Mouse (Mus musculus) natural killer cell, adult 2 months (primary cell): Measurements from ENCODE around the gene Hist1h2bp.
"Not testable (repeated sequence)": the region's sequence is repeated elsewhere in the genome, so short reads cannot be mapped to it uniquely, and the experiment has no call there.

Source experiments
- DNase-seq, 2 experiments: peaks; one replicate each; pipeline ENCODE4 v3.0.0; 2022; ENCODE audit warnings: low spot score in 2 of 2

Hist1h2bp gene

DNA sequence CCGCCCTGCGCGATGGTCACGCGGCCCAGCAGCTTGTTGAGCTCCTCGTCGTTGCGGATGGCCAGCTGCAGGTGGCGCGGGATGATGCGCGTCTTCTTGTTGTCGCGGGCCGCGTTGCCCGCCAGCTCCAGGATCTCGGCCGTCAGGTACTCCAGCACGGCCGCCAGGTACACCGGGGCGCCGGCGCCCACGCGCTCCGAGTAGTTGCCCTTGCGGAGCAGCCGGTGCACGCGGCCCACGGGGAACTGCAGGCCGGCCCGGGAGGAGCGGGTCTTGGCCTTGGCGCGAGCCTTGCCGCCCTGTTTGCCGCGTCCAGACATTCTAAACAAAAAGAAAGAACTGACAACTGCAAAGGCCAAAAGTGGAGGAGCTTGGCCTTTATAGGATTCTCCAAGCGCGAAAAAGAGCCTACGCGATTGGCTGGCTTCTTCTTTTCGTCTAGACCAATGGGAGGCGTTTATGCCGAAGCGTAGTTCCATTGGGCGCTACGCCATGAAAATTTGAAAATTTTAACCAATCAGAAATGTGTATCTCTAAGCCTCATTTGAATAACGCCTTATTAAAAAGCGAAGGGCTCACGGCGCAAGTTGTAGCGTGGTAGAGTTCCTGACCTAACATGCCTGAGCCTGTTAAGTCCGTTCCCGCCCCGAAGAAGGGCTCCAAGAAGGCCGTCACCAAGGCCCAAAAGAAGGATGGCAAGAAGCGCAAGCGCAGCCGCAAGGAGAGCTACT lies at the start of gene Hist1h2bp, which contains the start of gene Hist1h2an:
Gene Hist1h2bp (plus strand): TSS at position 563 of the 731 bp plus-strand sequence.
Gene Hist1h2an (minus strand): TSS at position 320 of the 731 bp plus-strand sequence.
- DNase-seq = peak; percentile 86 to 89

- no peak for DNase-seq
Observed at GRCm38 (mm10) chr13:21745006-21745405, 42.3 kb upstream of the Hist1h2bp start.

DNA sequence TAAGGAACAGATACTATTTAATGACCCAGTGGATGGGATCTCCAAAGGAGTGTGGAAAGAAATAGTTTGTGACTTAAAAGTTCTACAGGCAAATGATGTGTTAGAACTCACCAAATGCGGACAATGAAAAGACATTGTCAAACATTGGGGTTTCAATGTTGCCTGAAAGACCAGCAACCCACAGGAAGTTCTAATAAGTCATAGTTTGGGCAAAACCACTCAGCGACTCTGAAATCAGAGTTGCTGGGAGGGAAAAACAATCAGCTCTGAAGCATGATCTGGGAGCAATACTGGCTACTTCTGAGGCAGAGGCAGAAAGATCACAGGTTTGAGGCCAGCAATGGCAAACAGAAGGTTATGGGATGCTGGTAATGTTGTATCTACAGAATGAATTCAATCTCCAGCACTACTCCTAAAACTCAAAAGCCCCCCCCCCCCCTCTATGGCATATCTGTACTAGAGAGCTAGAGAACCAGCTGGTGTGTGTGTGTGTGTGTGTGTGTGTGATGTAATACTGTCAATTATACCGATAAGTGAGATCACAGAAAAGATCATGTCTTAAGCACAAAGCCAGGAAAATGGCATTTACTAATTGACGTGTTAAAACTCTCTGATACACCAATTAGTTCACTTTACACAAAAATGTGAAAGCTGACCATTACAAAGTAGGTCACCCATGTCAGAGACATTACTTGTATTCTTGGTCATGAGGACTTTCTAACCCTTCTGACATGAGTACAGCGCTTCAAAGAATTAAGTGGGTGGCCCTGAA lies 37.7 kb upstream of the Hist1h2bp start:
- DNase-seq = no peak

DNA sequence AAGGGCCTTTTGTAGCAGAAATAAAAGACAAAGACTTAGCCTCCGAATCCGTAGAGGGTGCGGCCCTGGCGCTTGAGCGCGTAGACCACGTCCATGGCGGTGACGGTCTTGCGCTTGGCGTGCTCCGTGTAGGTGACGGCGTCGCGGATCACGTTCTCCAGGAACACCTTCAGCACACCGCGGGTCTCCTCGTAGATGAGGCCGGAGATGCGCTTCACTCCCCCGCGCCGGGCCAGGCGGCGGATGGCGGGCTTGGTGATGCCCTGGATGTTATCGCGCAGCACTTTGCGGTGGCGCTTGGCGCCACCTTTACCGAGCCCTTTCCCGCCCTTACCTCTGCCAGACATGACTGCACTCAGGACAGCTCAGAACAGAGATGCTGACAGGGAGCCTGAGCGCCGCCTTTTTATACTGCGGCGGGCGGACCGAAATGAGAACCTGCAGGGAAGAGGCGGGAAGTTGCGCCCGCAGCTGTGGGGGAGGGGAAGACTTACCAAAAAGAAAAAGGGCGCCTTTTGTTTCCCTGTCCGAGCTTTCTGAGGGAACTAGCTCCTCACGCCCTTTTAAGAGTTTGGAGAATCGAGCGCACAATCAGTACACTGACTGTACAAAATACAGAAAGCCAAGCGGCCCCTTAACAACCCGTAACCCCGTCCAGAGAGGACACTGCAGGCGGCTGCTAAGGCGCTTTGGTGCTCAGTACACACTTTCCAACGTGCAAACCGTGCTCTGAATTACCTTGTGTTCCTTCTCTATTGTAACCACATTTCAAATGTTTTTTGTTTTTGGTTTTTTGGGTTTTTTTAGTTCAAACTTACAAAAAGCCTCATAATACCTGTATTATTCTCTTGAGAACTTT lies 36.9 kb upstream of the Hist1h2bp start, which contains the start of gene Hist1h4k:
Gene Hist1h4k (minus strand): TSS at position 347 of the 859 bp plus-strand sequence.
- peak; percentile 73 to 85 for DNase-seq

DNA sequence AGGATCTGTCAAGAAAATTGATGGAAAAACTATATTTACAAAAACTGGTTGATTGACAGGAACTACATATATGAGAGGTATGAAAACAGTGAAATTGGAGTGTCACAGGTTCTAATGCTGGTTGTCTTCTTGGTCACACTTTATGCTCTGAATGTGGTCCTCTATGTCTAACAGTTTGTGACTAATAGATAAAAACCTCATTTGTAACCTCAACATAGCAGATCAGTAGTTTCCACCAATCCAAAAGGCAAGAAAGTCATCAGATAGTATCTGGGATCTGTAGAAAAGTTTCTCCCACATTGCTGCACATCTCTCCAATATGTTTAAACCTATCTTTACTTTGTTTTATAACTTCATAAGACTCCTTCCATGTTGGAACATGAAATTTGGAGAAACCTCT lies 35.8 kb upstream of the Hist1h2bp start:
- no peak for DNase-seq

GRCm38 (mm10) chr13:21751827-21752226 lies 35.4 kb upstream of the Hist1h2bp start:
- DNase-seq = no peak

DNA sequence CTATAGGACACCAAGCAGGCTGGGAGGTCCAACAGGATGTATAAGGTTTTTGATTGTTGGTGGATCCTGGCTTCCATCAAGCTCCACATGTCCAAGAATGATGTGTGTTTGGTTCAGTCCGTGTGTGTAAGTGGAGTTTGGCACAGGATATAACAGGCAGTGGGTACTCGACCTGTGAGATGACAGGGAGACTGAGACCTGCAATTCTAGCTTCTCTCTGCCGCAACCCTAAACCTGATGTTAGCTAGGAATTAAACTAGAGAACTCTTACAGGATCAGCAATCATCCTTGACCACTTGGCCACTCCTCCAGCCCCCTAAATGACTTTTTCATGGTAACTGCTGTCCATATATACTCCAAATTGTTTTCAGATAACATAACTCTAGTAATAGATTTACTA lies 34.9 kb upstream of the Hist1h2bp start:
- no peak for DNase-seq

DNA sequence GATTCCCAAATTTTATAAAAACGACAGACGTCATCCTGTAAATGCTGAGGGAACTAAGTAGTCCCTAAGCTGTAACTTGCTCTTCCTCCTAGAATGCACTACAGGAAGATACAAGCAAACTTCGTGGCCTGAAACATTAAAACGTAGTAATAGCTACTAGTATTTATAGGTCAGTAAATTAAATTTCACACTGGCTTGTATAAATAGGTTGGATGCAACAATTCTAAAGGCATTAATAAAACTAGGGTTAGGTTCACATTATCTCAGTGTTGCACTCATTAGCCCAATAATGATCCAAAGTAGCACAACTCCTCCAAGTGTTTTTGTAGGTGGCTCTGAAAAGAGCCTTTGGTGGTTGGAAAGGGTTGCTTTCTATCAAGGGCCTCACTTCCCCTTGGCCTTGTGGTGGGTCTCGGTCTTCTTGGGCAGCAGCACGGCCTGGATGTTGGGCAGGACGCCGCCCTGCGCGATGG lies 34.2 kb upstream of the Hist1h2bp start:
- no peak for DNase-seq

DNA sequence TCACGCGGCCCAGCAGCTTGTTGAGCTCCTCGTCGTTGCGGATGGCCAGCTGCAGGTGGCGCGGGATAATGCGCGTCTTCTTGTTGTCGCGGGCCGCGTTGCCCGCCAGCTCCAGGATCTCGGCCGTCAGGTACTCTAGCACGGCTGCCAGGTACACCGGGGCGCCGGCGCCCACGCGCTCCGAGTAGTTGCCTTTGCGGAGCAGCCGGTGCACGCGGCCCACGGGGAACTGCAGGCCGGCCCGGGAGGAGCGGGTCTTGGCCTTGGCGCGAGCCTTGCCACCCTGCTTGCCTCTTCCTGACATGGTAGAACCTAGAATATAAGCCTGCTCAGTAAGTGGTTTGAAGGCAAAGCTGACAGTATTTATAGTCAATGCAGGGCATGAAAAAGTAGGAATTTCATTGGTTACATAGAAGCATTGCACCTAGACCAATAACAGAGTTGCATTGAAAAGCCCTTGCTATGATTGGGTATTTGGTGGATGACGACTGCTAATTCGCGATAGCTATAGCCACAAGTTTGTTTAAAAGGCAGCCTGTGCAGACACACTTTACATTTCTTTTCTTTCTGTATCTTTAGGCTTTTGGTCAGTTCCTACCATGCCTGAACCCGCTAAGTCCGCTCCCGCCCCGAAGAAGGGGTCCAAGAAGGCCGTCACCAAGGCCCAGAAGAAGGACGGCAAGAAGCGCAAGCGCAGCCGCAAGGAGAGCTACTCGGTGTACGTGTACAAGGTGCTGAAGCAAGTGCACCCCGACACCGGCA lies 33.6 kb upstream of the Hist1h2bp start, which contains the start of the genes Hist1h2ak and Hist1h2bn:
Gene Hist1h2ak (minus strand): TSS at position 304 of the 762 bp plus-strand sequence.
Gene Hist1h2bn (plus strand): TSS at position 600 of the 762 bp plus-strand sequence.
- DNase-seq = peak; percentile 69 to 73

DNA sequence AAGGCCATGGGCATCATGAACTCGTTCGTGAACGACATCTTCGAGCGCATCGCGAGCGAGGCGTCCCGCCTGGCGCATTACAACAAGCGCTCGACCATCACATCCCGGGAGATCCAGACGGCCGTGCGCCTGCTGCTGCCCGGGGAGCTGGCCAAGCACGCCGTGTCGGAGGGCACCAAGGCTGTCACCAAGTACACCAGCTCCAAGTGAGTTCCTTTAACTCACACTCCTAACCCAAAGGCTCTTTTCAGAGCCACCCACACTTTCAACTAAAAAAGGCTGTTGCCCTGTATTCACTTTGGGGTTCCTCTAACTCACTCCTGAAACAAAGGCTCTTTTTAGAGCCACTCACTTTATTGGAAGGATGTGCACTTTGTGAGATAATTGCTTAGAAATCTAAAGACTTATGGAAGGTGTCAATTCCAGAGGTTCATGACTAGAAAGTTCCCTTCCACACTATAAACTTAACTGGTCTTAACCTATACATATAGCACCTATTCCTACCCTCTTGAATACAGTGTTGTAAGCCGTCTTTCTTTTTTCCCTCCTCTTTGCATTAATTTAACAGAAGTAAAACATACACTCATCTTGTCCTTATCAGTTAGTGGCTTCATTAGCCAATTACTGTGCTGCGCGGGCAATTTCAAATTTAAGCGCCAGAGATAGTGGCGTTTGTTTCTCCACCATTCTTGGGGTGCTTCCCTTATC lies 32.8 kb upstream of the Hist1h2bp start:
- peak; percentile 5 to 29 for DNase-seq

GRCm38 (mm10) chr13:21755707-21756106 lies 31.6 kb upstream of the Hist1h2bp start:
- no peak for DNase-seq

GRCm38 (mm10) chr13:21778814-21779766 lies 8.2 kb upstream of the Hist1h2bp start:
- peak; percentile 68 to 70 for DNase-seq

GRCm38 (mm10) chr13:21779767-21780731 lies 7.2 kb upstream of the Hist1h2bp start, which contains the start of gene Hist1h1b:
Gene Hist1h1b (minus strand): TSS chr13:21780625.
- DNase-seq = peak; percentile 16 to 38

DNA sequence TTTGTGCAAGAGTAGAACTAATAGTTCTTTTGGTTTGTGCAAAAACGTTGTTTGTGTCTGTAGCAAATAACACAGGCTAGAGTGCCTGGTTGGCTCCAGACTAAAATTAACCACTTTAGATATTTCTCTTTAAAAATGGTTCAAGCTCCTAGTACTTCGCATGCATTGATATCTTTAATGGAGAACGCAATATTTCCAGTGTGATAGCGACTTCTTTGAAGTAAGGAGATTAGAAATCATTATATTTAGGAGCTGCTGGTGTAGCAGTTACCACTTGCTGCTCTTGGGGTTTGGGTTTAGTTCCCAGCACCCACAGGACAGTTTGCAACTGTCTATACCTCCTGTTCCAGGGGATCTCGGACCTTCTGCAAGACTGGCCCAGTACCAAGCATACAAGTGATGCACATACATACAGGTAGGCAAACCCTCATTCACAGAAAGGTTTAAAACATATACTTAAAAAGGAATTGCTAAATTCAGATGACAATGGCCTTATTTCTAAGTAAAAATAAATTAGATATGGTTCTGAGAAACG lies 6.2 kb upstream of the Hist1h2bp start:
- DNase-seq = no peak

- DNase-seq = no peak
Observed at GRCm38 (mm10) chr13:21781639-21782038, 5.6 kb upstream of the Hist1h2bp start.

- DNase-seq = not testable (repeated sequence)
Observed at GRCm38 (mm10) chr13:21782361-21783254, 4.7 kb upstream of the Hist1h2bp start.
